ENCODE assay signal across 8 mouse cellular contexts in the genomic region with DNA sequence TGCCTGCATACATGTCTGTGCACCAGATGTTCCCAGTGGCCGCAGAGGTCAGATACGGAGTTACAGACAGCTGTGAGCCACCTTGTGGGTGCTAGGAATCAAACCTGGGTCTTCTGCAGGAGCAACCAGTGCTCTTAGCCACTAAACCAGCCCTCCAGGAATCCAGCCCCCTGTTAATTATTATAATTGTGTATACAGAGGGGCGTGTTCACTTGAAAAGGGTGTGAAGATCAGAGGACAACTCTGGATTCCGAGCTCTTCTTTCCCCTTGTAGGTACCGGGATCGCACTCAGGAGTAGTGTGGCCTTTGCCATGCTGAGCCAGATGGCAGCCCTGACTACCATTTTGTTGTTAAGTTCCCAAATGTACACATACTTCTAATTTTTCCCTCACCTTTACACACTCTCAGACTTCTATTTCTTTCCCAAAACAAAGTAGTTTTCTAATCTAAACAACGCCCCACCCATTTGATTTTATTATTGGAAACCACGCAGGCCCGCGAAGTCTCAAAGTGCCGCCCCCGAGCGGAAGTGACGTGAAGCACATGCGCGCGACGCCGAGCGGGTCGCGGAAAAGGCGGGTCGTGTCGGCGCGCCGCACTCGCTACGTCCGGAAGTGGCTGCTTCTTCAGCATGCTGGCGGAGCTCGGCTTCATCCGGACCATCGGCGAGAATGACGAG. TPM values are rescaled to one million over a fixed set of nuclear protein-coding genes. Genes with fewer than 3 reads are reported as not detected.
DNase-seq lines count a peak whose midpoint lies in the region; ATAC-seq lines count a peak whose summit lies in the region.

A gene (plus strand): TSS at position 492 of the 680 bp plus-strand sequence.

- intact Hi-C loops in gastrocnemius, postnatal 14 days (cut with DNase I; ENCODE audit: low total_unique reads), result no loop called here
- intact Hi-C loops in left cerebral cortex, postnatal 10 days (cut with DNase I), result loop anchor here (5.0 kb wide), 2 partner anchors 47 to 73 kb away; a partner anchor contains a TSS

- peak; percentile 94 for ATAC-seq in inflammation-experienced regulatory T-cells, adult 6 months
- peak; percentile 92 for ATAC-seq in megakaryocyte-erythroid progenitor cell, adult 5-6 weeks (replicated peaks; ENCODE audit: low FRiP score, low TSS enrichment, poor library complexity, severe bottlenecking)

- peak; percentile 93 to 97 for DNase-seq in adrenal gland, adult (ENCODE audit: inconsistent age in 2 of 2, low spot score in 1 of 2)
- DNase-seq in embryo, embryonic 10.5 days (ENCODE audit: low spot score), result peak; percentile 95
- DNase-seq in gastrocnemius, postnatal 14 days, result peak; percentile 92
- DNase-seq in left cerebral cortex, postnatal 10 days (ENCODE audit: extremely low spot score in 1 of 2, low spot score in 2 of 2), result peak; percentile 88 to 94
- peak; percentile 94 for DNase-seq in right cerebral cortex, postnatal 25 days
- peak; percentile 87 to 95 for DNase-seq in urinary bladder, postnatal 4 days (ENCODE audit: low spot score in 2 of 2)

RNA-seq across cellular contexts. Expression of the gene that starts here (rescaled TPM):
- 1 to 10 TPM; 6.8 to 8.0 TPM for total RNA-seq in gastrocnemius, postnatal 14 days (2021)
- 10 to 100 TPM; 33.6 to 38.9 (median 35.1) TPM for polyA plus RNA-seq in inflammation-experienced regulatory T-cells, adult 6 months (2017; shearing (Covaris generic))
- 10 to 100 TPM; 34.9 to 40.6 TPM for total RNA-seq in left cerebral cortex, postnatal 10 days (2021)
- total RNA-seq in megakaryocyte-erythroid progenitor cell, adult 5-6 weeks (2014; fragmentation: Nextera tagmentation), result 95.3 and 95.8 TPM in 2 replicates
- total RNA-seq in megakaryocyte-erythroid progenitor cell, adult 5-6 weeks (2017), result 164 and 178 TPM in 2 replicates

Comparison
In these comparisons a context has a peak if more than half of its experiments do, and no peak if none do; other contexts are left out.
1. Peak in every context shown above with its lines: DNase-seq and ATAC-seq.